Mouse (Mus musculus) liver, embryonic 14.5 days (tissue): ENCODE data around the gene S100a16. TPM values are rescaled to one million over a fixed set of nuclear protein-coding genes. Genes with fewer than 3 reads are reported as not detected.

Source experiments
- ATAC-seq: fragments of 200-750 bp; cut with Nextera tagmentation; 2 replicates; pipeline ENCODE4 v1.8.0; 2017; ENCODE audit warnings: moderate number of reproducible peaks, mild to moderate bottlenecking, moderate library complexity; ENCODE audit not compliant: insufficient read depth
- DNase-seq, 3 experiments: peaks; one replicate each; pipeline ENCODE4 v3.0.0-alpha.2; 2012 to 2013; ENCODE audit warnings: low read depth in 3 of 3, low spot score in 3 of 3
- H3K27ac ChIP-seq: fragments of 300-500 bp; sonication (generic); 2 replicates; pipeline ENCODE4 v1.5.1; 2014; ENCODE audit warnings: moderate library complexity, mild to moderate bottlenecking, control low read depth, inconsistent platforms
- H3K27me3 ChIP-seq: fragments of 300-500 bp; sonication (generic); 2 replicates; pipeline ENCODE4 v1.6.1; 2014; ENCODE audit warnings: mild to moderate bottlenecking, low read length, moderate library complexity; ENCODE audit not compliant: control insufficient read depth, insufficient read depth
- H3K36me3 ChIP-seq: fragments of 300-500 bp; sonication (generic); replicated peaks from 2 replicates; pipeline ENCODE4 v1.6.1; 2014; ENCODE audit warnings: low read depth; ENCODE audit not compliant: control insufficient read depth, insufficient read depth
- H3K4me1 ChIP-seq, 2 experiments: fragments of 200-500 bp in 1 of 2; fragments of 300-500 bp in 1 of 2; sonication (generic) in 1 of 2; replicated peaks; 2 replicates each; pipeline ENCODE4 v1.6.1; 2012 to 2014; ENCODE audit warnings: antibody characterized with exemption in 1 of 2, inconsistent platforms in 1 of 2, low read length in 1 of 2; ENCODE audit not compliant: control insufficient read depth in 2 of 2, insufficient read depth in 2 of 2
- H3K4me2 ChIP-seq: fragments of 300-500 bp; sonication (generic); 2 replicates; pipeline ENCODE4 v1.6.1; 2014; ENCODE audit warnings: low read depth, mild to moderate bottlenecking, control low read depth, moderate library complexity
- H3K4me3 ChIP-seq, 2 experiments: fragments of 200-500 bp in 1 of 2; fragments of 300-500 bp in 1 of 2; sonication (generic) in 1 of 2; 2 replicates each; pipeline ENCODE4 v1.5.1; 2012 to 2014; ENCODE audit warnings: low read depth in 2 of 2, low read length in 2 of 2, mild to moderate bottlenecking in 2 of 2, control low read depth in 1 of 2, inconsistent platforms in 1 of 2, moderate library complexity in 1 of 2; ENCODE audit not compliant: insufficient read depth in 1 of 2
- H3K9ac ChIP-seq: fragments of 300-500 bp; sonication (generic); replicated peaks from 2 replicates; pipeline ENCODE4 v1.6.1; 2014; ENCODE audit warnings: mild to moderate bottlenecking, control low read depth, moderate library complexity
- H3K9me3 ChIP-seq: fragments of 300-500 bp; sonication (generic); 2 replicates; pipeline ENCODE4 v1.6.1; 2016; ENCODE audit warnings: low read length, mixed read lengths; ENCODE audit not compliant: control insufficient read depth
- CTCF ChIP-seq: IDR thresholded peaks from 2 replicates; pipeline ENCODE4 v1.5.1; 2016; ENCODE audit warnings: antibody characterized with exemption, low read depth, control low read depth
- EP300 ChIP-seq: IDR thresholded peaks from 2 replicates; pipeline ENCODE4 v1.6.1; 2016; ENCODE audit warnings: antibody characterized with exemption, low read depth
- WGBS: fragments of 180-500 bp; shearing (Covaris S2); extraction: QIAGEN DNeasy Blood & Tissue Kit; methylation state at CpG from one replicate; pipeline ENCODE4 v1.1.7; 2014; ENCODE audit not compliant: insufficient replicate concordance; 5-methylcytosine and 5-hydroxymethylcytosine counted together
- polyA plus RNA-seq, 2 experiments: library from polyadenylated mRNA; depleted of rRNA in 1 of 2; stranded (reverse) in 1 of 2; unstranded in 1 of 2; fragments of >200 nt; fragmentation: Nextera tagmentation in 1 of 2; extraction: Ambion mirVana in 1 of 2; gene quantifications; 2 replicates each; pipeline versions ENCODE4 v1.2.1 to v1.2.3; 2012 to 2014

Gene S100a16
- polyA plus RNA-seq, 2 experiments: 12.3 to 24.1 TPM

- WGBS: 83% methylated on average over 7 of the region's 7 CpGs
- Histone ChIP-seq H3K4me3 (no peak overlapping the region), H3K4me1 (peaks cover 0 to 2% of the 10 kb centered on the region in 2 experiments; a peak in 1 of 4 replicates), H3K4me2 (no peak overlapping the region), H3K27me3 (no peaks in the 10 kb centered on the region), H3K27ac (no peak overlapping the region), H3K9me3 (no peaks in the 10 kb centered on the region), H3K36me3 (peaks cover 53% of the 10 kb centered on the region), H3K9ac (no peak overlapping the region)
- no peak for TF ChIP-seq EP300
- TF ChIP-seq CTCF: no peak
- DNase-seq: no peak
- ATAC-seq: no peak
Measured at GRCm38 (mm10) chr3:90495850-90496525, 41.1 kb upstream of the S100a16 start.

- Histone ChIP-seq H3K9ac (no peak overlapping the region), H3K36me3 (peaks cover 69% of the 10 kb centered on the region), H3K27ac (no peak overlapping the region), H3K4me1 (no peaks in the 10 kb centered on the region), H3K27me3 (no peaks in the 10 kb centered on the region), H3K4me2 (no peak overlapping the region), H3K9me3 (no peaks in the 10 kb centered on the region), H3K4me3 (no peak overlapping the region)
- no peak for ATAC-seq
- no peak for DNase-seq
- TF ChIP-seq EP300 (no peak), CTCF (no peak)
Measured at GRCm38 (mm10) chr3:90497597-90497996, 39.5 kb upstream of the S100a16 start.

- 84% methylated on average over 4 of the region's 4 CpGs for WGBS
- H3K4me3 ChIP-seq: no peak overlapping the region
- H3K4me1 ChIP-seq: peaks cover 7 to 11% of the 10 kb centered on the region in 2 experiments
- no peak for TF ChIP-seq EP300
- TF ChIP-seq CTCF: no peak
- H3K36me3 ChIP-seq: peaks cover 90% of the 10 kb centered on the region
- no peaks in the 10 kb centered on the region for H3K9me3 ChIP-seq
- H3K27ac ChIP-seq: no peak overlapping the region
- H3K9ac ChIP-seq: no peak overlapping the region
- no peaks in the 10 kb centered on the region for H3K27me3 ChIP-seq
- no peak for DNase-seq
- ATAC-seq: no peak
- H3K4me2 ChIP-seq: no peak overlapping the region
Measured at GRCm38 (mm10) chr3:90503444-90503843, 33.6 kb upstream of the S100a16 start.

GRCm38 (mm10) chr3:90505216-90505615, 31.8 kb upstream of the S100a16 start:
- no peak for TF ChIP-seq CTCF
- TF ChIP-seq EP300: no peak
- no peaks in the 10 kb centered on the region for H3K9me3 ChIP-seq
- H3K9ac ChIP-seq: no peak overlapping the region
- DNase-seq (no peak), ATAC-seq (no peak)
- H3K4me3 ChIP-seq: no peak overlapping the region
- H3K27ac ChIP-seq: no peak overlapping the region
- H3K4me1 ChIP-seq: peaks cover 7 to 11% of the 10 kb centered on the region in 2 experiments
- peaks cover 72% of the 10 kb centered on the region for H3K36me3 ChIP-seq
- WGBS: 87% methylated on average over 5 of the region's 5 CpGs
- no peak overlapping the region for H3K4me2 ChIP-seq
- H3K27me3 ChIP-seq: no peaks in the 10 kb centered on the region

- no peak overlapping the region for H3K9ac ChIP-seq
- no peaks in the 10 kb centered on the region for H3K27me3 ChIP-seq
- peaks cover 7 to 11% of the 10 kb centered on the region in 2 experiments for H3K4me1 ChIP-seq
- TF ChIP-seq CTCF (no peak), EP300 (no peak)
- WGBS: 84% methylated on average over 3 of the region's 3 CpGs
- H3K4me3 ChIP-seq: no peak overlapping the region
- H3K4me2 ChIP-seq: no peak overlapping the region
- no peak for ATAC-seq
- H3K9me3 ChIP-seq: no peaks in the 10 kb centered on the region
- no peak for DNase-seq
- H3K27ac ChIP-seq: no peak overlapping the region
- H3K36me3 ChIP-seq: peaks cover 65% of the 10 kb centered on the region
Measured at GRCm38 (mm10) chr3:90506362-90506761, 30.7 kb upstream of the S100a16 start.
